Mouse (Mus musculus): Measurements from ENCODE around the gene Nmu.

- TF ChIP-seq CTCF (IDR thresholded peaks at IDR 0.05; ENCODE audit: low read depth, low read length) = no peak
- no peak for TF ChIP-seq POLR2AphosphoS5 (IDR thresholded peaks at IDR 0.05; ENCODE audit: insufficient replicate concordance, low read depth, low read length)
Observed at GRCm38 (mm10) chr5:76306261-76306660, 57.3 kb downstream of the Nmu start.

Measured in G1E (cell line).